Mouse (Mus musculus): ENCODE measurements at regions not wholly inside any gene's neighbourhood (a gene's known extent, or its start where the extent isn't known, plus 50 kb on each side); places are given as distances from the start of the nearest gene placed in this dataset.

- Histone ChIP-seq H3K9me3 (no peaks in the 10 kb centered on the region), H3K9ac (replicated peaks) (no peak overlapping the region), H3K27me3 (no peaks in the 10 kb centered on the region), H3K27ac (no peak overlapping the region), H3K4me1 (replicated peaks) (no peaks in the 10 kb centered on the region), H3K4me2 (replicated peaks) (no peak overlapping the region), H3K4me3 (replicated peaks) (no peak overlapping the region), H3K36me3 (no peaks in the 10 kb centered on the region)
- WGBS: 92% methylated on average over 5 of the region's 5 CpGs
- ATAC-seq: no peak
Measured at GRCm38 (mm10) chr13:106738011-106738410, 198.7 kb downstream of the Ipo11 start.

GRCm38 (mm10) chr13:106734323-106734722 lies 202.4 kb downstream of the Ipo11 start:
- Histone ChIP-seq H3K27ac (no peak overlapping the region), H3K4me2 (replicated peaks) (no peak overlapping the region), H3K27me3 (no peaks in the 10 kb centered on the region), H3K36me3 (no peaks in the 10 kb centered on the region), H3K9ac (replicated peaks) (no peak overlapping the region), H3K4me3 (replicated peaks) (no peak overlapping the region), H3K4me1 (replicated peaks) (no peaks in the 10 kb centered on the region), H3K9me3 (no peaks in the 10 kb centered on the region)
- 69% methylated on average over 2 of the region's 2 CpGs for WGBS
- ATAC-seq: no peak

- no peaks in the 10 kb centered on the region for H3K9me3 ChIP-seq
- 95% methylated on average over 1 of the region's 1 CpGs for WGBS
- ATAC-seq: no peak
- H3K9ac ChIP-seq (replicated peaks): no peak overlapping the region
- no peaks in the 10 kb centered on the region for H3K27me3 ChIP-seq
- no peak overlapping the region for H3K4me3 ChIP-seq (replicated peaks)
- no peak overlapping the region for H3K27ac ChIP-seq
- H3K4me2 ChIP-seq (replicated peaks): no peak overlapping the region
- no peaks in the 10 kb centered on the region for H3K36me3 ChIP-seq
- H3K4me1 ChIP-seq (replicated peaks): no peaks in the 10 kb centered on the region
Measured at GRCm38 (mm10) chr13:106732906-106733305, 203.9 kb downstream of the Ipo11 start.

GRCm38 (mm10) chr13:106723315-106723714 lies 213.4 kb downstream of the Ipo11 start:
- no peak overlapping the region for H3K4me2 ChIP-seq (replicated peaks)
- no peak overlapping the region for H3K9ac ChIP-seq (replicated peaks)
- no peaks in the 10 kb centered on the region for H3K36me3 ChIP-seq
- no peaks in the 10 kb centered on the region for H3K4me1 ChIP-seq (replicated peaks)
- no peak overlapping the region for H3K27ac ChIP-seq
- no peak for ATAC-seq
- no peaks in the 10 kb centered on the region for H3K27me3 ChIP-seq
- H3K9me3 ChIP-seq: no peaks in the 10 kb centered on the region
- WGBS: 94% methylated on average over 1 of the region's 1 CpGs
- H3K4me3 ChIP-seq (replicated peaks): no peak overlapping the region

GRCm38 (mm10) chr13:106721167-106721566 lies 215.6 kb downstream of the Ipo11 start:
- Histone ChIP-seq H3K4me1 (replicated peaks) (no peaks in the 10 kb centered on the region), H3K36me3 (no peaks in the 10 kb centered on the region), H3K9me3 (no peaks in the 10 kb centered on the region), H3K4me3 (replicated peaks) (no peak overlapping the region), H3K27me3 (no peaks in the 10 kb centered on the region), H3K27ac (no peak overlapping the region), H3K9ac (replicated peaks) (no peak overlapping the region), H3K4me2 (replicated peaks) (no peak overlapping the region)
- WGBS: 100% methylated on average over 1 of the region's 1 CpGs
- ATAC-seq: no peak

DNA sequence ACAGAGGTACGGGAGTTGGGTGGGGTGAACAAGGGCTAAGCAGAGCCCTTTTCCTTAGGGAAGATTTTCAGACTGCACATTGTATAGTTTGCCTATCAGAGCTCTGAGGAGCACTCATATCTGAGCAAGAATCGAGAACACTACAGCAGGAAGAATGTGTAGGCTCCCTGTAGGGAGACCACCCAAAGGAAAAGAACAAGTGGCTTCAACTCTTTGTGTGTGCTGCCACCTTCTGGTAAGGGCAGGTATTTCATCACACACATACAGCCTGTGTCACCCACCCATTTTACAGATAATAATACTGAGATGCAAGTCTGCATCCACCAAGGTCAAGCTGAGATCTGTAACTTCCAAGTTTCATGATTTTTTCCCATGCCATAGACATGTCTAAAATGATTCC lies 221.0 kb downstream of the Ipo11 start:
- H3K4me1 ChIP-seq (replicated peaks): no peaks in the 10 kb centered on the region
- no peak overlapping the region for H3K4me3 ChIP-seq (replicated peaks)
- H3K9me3 ChIP-seq: no peaks in the 10 kb centered on the region
- no peaks in the 10 kb centered on the region for H3K27me3 ChIP-seq
- no peak overlapping the region for H3K4me2 ChIP-seq (replicated peaks)
- no peak for ATAC-seq
- no peak overlapping the region for H3K9ac ChIP-seq (replicated peaks)
- no peaks in the 10 kb centered on the region for H3K36me3 ChIP-seq
- WGBS: 66% methylated on average over 2 of the region's 2 CpGs
- H3K27ac ChIP-seq: no peak overlapping the region

DNA sequence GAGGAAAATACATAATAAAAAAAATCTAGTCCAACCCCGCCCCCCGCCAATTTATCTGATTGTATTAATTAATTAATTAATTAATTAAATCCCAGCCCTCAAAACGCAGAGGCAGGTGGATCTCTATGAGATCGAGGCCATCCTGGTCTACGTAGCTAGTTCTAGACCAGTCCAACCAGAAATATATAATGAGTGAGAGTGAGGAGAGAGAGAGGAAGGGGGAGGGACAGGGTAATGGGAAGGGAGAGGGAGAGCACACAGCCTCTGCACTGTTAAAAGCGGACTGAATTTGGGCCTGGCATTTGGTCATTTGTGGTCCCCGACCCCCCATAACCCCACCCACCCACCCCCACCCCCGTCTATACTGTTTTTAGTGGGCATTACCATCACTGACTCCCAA lies 221.5 kb downstream of the Ipo11 start:
- no peaks in the 10 kb centered on the region for H3K36me3 ChIP-seq
- 0 out of 2 replicates have a peak, but pooled peaks have one; percentile 9 for ATAC-seq
- 88% methylated on average over 8 of the region's 8 CpGs for WGBS

GRCm38 (mm10) chr13:106710580-106710979 lies 226.2 kb downstream of the Ipo11 start:
- Histone ChIP-seq H3K9ac (replicated peaks) (no peak overlapping the region), H3K27me3 (no peaks in the 10 kb centered on the region), H3K4me3 (replicated peaks) (no peak overlapping the region), H3K27ac (no peak overlapping the region), H3K4me2 (replicated peaks) (no peak overlapping the region), H3K9me3 (no peaks in the 10 kb centered on the region), H3K4me1 (replicated peaks) (no peaks in the 10 kb centered on the region), H3K36me3 (no peaks in the 10 kb centered on the region)
- WGBS: 91% methylated on average over 3 of the region's 3 CpGs
- no peak for ATAC-seq

More for the DNA sequence above, 221.5 kb downstream of the Ipo11 start:
- H3K4me1 ChIP-seq (replicated peaks): no peaks in the 10 kb centered on the region
- H3K9me3 ChIP-seq: no peaks in the 10 kb centered on the region
- H3K9ac ChIP-seq (replicated peaks): no peak overlapping the region
- no peak overlapping the region for H3K4me2 ChIP-seq (replicated peaks)
- H3K27ac ChIP-seq: no peak overlapping the region
- no peak overlapping the region for H3K4me3 ChIP-seq (replicated peaks)
- no peaks in the 10 kb centered on the region for H3K27me3 ChIP-seq

GRCm38 (mm10) chr13:106700376-106700775 lies 236.4 kb downstream of the Ipo11 start:
- Histone ChIP-seq H3K36me3 (no peaks in the 10 kb centered on the region), H3K9ac (replicated peaks) (no peak overlapping the region), H3K27me3 (no peaks in the 10 kb centered on the region), H3K4me3 (replicated peaks) (no peak overlapping the region), H3K4me1 (replicated peaks) (no peaks in the 10 kb centered on the region), H3K27ac (no peak overlapping the region), H3K4me2 (replicated peaks) (no peak overlapping the region), H3K9me3 (no peaks in the 10 kb centered on the region)
- ATAC-seq: no peak
- WGBS: 95% methylated on average over 1 of the region's 1 CpGs

GRCm38 (mm10) chr13:106699957-106700356 lies 236.8 kb downstream of the Ipo11 start:
- 95% methylated on average over 3 of the region's 3 CpGs for WGBS
- H3K4me2 ChIP-seq (replicated peaks): no peak overlapping the region
- no peak for ATAC-seq
- no peak overlapping the region for H3K9ac ChIP-seq (replicated peaks)
- no peaks in the 10 kb centered on the region for H3K27me3 ChIP-seq
- no peaks in the 10 kb centered on the region for H3K4me1 ChIP-seq (replicated peaks)
- H3K4me3 ChIP-seq (replicated peaks): no peak overlapping the region
- no peak overlapping the region for H3K27ac ChIP-seq
- no peaks in the 10 kb centered on the region for H3K36me3 ChIP-seq
- H3K9me3 ChIP-seq: no peaks in the 10 kb centered on the region

DNA sequence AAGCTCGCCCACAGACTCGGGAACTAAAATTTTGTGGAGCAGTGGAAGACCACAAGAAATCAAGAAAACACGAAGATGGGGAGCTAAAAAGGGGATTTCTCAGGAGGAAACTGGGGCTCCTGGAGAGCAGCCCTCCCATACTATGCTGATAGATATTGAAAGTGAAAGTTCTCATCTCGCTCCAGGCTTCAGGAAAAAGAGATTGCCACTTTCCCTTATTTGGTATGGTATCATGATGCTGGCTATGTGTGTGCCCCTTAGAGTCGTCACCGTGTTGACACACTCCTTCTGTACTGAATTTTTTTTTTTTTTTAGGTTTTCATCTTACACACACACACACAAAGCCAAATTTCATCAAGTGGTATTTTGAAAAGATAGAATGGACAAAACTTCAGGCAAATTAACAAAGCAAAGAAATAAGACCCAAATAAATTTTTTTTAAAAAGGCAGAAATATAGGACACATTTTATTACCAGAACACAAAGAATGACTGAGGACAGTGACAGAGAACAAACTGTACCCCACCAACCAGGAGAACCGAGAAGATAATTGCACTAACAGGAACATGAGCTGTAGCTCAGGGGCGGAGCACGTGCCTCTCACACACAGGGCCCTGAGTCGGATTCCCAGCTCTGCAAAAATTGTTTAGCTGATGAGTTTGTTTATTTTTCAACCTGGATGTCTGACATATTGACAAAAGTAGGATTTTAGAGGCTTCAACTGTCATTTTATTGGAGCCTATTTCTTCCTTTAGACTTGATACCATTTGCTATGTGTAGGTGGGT lies 244.8 kb downstream of the Ipo11 start:
- Histone ChIP-seq H3K4me2 (replicated peaks) (no peak overlapping the region), H3K9ac (replicated peaks) (no peak overlapping the region)
- ATAC-seq: no peak

GRCm38 (mm10) chr13:106690125-106690524 lies 246.6 kb downstream of the Ipo11 start:
- 0 out of 2 replicates have a peak, but pooled peaks have one; percentile 9 for ATAC-seq
- no peak overlapping the region for H3K27ac ChIP-seq
- H3K4me2 ChIP-seq (replicated peaks): no peak overlapping the region
- WGBS: 61% methylated on average over 3 of the region's 3 CpGs
- H3K9ac ChIP-seq (replicated peaks): no peak overlapping the region
- no peaks in the 10 kb centered on the region for H3K27me3 ChIP-seq
- H3K9me3 ChIP-seq: no peaks in the 10 kb centered on the region
- no peak overlapping the region for H3K4me3 ChIP-seq (replicated peaks)
- peaks cover 6% of the 10 kb centered on the region for H3K4me1 ChIP-seq (replicated peaks)
- H3K36me3 ChIP-seq: no peaks in the 10 kb centered on the region

More for the DNA sequence above, 244.8 kb downstream of the Ipo11 start:
- Histone ChIP-seq H3K27ac (no peak overlapping the region), H3K36me3 (no peaks in the 10 kb centered on the region), H3K4me3 (replicated peaks) (no peak overlapping the region), H3K4me1 (replicated peaks) (peaks cover 6% of the 10 kb centered on the region), H3K9me3 (no peaks in the 10 kb centered on the region), H3K27me3 (no peaks in the 10 kb centered on the region)
- 92% methylated on average over 10 of the region's 10 CpGs for WGBS

DNA sequence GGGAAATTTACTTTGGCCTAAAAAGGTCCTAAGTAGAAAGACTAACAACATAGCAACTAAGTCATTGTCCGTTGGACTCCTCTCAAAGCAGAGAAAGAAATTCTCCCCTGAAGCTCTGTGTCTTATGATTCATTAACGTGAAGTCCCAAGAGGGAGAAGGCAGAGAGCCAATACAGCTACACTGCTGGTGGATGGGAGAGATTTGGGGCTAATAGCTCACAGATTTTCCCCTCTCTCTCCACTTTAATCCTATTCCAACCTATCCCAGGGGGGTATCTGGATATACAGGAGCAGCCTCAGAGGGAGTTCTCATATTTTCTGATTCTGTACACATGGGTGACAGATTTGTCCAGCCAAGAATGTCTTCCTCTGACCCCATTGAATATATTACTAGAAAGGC lies 247.1 kb downstream of the Ipo11 start:
- peaks cover 6% of the 10 kb centered on the region for H3K4me1 ChIP-seq (replicated peaks)
- ATAC-seq: no peak
- no peaks in the 10 kb centered on the region for H3K9me3 ChIP-seq
- no peak overlapping the region for H3K9ac ChIP-seq (replicated peaks)
- H3K27me3 ChIP-seq: no peaks in the 10 kb centered on the region
- H3K4me2 ChIP-seq (replicated peaks): no peak overlapping the region
- H3K36me3 ChIP-seq: no peaks in the 10 kb centered on the region
- H3K27ac ChIP-seq: no peak overlapping the region
- 66% methylated on average over 2 of the region's 2 CpGs for WGBS
- H3K4me3 ChIP-seq (replicated peaks): no peak overlapping the region
